8 mouse cellular contexts compared by ENCODE assay signal in the genomic region with DNA sequence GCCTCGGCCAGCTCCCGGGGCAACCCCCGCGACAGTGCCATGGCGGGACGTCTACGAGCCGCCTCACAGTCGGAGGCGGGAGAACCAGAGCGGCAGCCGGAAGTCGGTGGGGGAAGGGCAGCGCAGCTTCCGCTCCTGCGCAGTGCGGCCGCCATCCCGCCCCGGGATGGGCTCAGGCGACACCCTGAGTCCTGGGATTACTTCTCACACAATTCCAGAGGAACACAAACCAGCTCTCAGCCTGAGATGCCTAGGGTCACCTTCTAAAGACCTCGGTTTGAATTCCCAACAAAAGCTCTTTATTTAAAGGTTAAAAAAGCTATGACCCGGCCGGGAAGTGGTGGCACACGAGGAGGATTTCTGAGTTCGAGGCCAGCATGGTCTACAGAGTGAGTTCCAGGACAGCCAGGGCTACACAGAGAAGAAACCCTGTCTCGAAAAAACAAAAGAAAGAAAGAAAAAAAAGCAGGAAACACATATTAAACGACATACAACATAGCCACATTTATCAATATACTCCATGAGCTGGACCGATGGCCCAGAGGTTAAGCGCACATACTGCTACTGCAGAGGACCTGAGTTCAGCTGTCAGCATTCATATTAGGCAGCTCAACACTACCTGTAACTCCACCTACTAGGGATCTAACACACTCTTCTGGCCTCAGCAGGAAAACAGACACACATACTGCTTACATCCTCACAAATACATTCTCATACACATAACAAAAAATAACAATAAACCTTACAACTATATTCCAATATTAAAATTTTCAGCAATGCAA. TPM values are rescaled to one million over a fixed set of nuclear protein-coding genes. Genes with fewer than 3 reads are reported as not detected.
DNase-seq lines count a peak whose midpoint lies in the region; ATAC-seq and TF ChIP-seq lines count a peak whose summit lies in the region.

No protein-coding gene starts in this region.

- WGBS in forebrain, embryonic 15.5 days, result 9% methylated on average over 30 of the region's 30 CpGs
- 9% methylated on average over 30 of the region's 30 CpGs for WGBS in lung, embryonic 14.5 days
- 9% methylated on average over 30 of the region's 30 CpGs for WGBS in olfactory bulb, adult 2 months
- 10% methylated on average over 30 of the region's 30 CpGs for WGBS in thymus, adult 2 months

- H3K9ac ChIP-seq in forebrain, embryonic 15.5 days (replicated peaks), result peak overlapping the region; percentile 98
- H3K9ac ChIP-seq in lung, embryonic 14.5 days, result peak overlapping the region; percentile 96

- H3K27me3 ChIP-seq in forebrain, embryonic 15.5 days, result no peaks in the 10 kb centered on the region
- no peaks in the 10 kb centered on the region for H3K27me3 ChIP-seq in lung, embryonic 14.5 days (ENCODE audit: insufficient read depth, low read length)
- no peaks in the 10 kb centered on the region for H3K27me3 ChIP-seq in thymus, adult 2 months (ENCODE audit: control insufficient read depth, insufficient read depth, low read length)

- H3K36me3 ChIP-seq in forebrain, embryonic 15.5 days, result peaks cover 15% of the 10 kb centered on the region
- H3K36me3 ChIP-seq in lung, embryonic 14.5 days (ENCODE audit: insufficient read depth), result peaks cover 17% of the 10 kb centered on the region
- H3K36me3 ChIP-seq in thymus, adult 2 months (ENCODE audit: control insufficient read depth, insufficient read depth, low read length), result peaks cover 11% of the 10 kb centered on the region

- peak; percentile 12; the same call in 1 of the 2 replicates for TF ChIP-seq CTCF in layer of hippocampus, adult 2 months (conservative IDR thresholded peaks at IDR 0.05)
- no peak for TF ChIP-seq CTCF in lung, embryonic 14.5 days (IDR thresholded peaks at IDR 0.05; ENCODE audit: low read depth)
- no peak for TF ChIP-seq CTCF in olfactory bulb, adult 2 months (IDR thresholded peaks at IDR 0.05; ENCODE audit: insufficient read depth, low read depth, low read length)
- TF ChIP-seq CTCF in thymus, adult 2 months (IDR thresholded peaks at IDR 0.05; ENCODE audit: borderline replicate concordance, control insufficient read depth, extremely low read depth, insufficient read depth, low read length, poor library complexity), result no peak

- TF ChIP-seq POLR2A in olfactory bulb, adult 2 months (IDR thresholded peaks at IDR 0.05; ENCODE audit: insufficient read depth, low read depth, low read length), result peak; percentile 89
- peak; percentile 80 for TF ChIP-seq POLR2A in thymus, adult 2 months (IDR thresholded peaks at IDR 0.05; ENCODE audit: control insufficient read depth, extremely low read depth, insufficient read depth, low read length, poor library complexity)

- intact Hi-C loops in heart, postnatal 36 days (cut with DNase I), result loop anchor here (2.0 kb wide), 2 partner anchors 26 to 36 kb away; a partner anchor contains a TSS

- peak overlapping the region; percentile 88 for H3K4me3 ChIP-seq in forebrain, embryonic 15.5 days
- peak overlapping the region; percentile 78 for H3K4me3 ChIP-seq in layer of hippocampus, adult 2 months
- peak overlapping the region; percentile 96 for H3K4me3 ChIP-seq in lung, embryonic 14.5 days (ENCODE audit: low read depth, low read length)
- peak overlapping the region; percentile 85 for H3K4me3 ChIP-seq in olfactory bulb, adult 2 months (ENCODE audit: insufficient read depth, low read depth, low read length)
- peak overlapping the region; percentile 98 for H3K4me3 ChIP-seq in thymus, adult 2 months (ENCODE audit: control insufficient read depth, insufficient read depth, low read length)

- H3K9me3 ChIP-seq in forebrain, embryonic 15.5 days, result no peaks in the 10 kb centered on the region
- H3K9me3 ChIP-seq in lung, embryonic 14.5 days (ENCODE audit: low read depth, low read length), result no peaks in the 10 kb centered on the region

- H3K4me1 ChIP-seq in forebrain, embryonic 15.5 days, result peaks cover 14% of the 10 kb centered on the region
- 0 out of 2 replicates have a peak, but pooled peaks cover 3% of the 10 kb centered on the region for H3K4me1 ChIP-seq in lung, embryonic 14.5 days (ENCODE audit: insufficient read depth)
- peaks cover 2% of the 10 kb centered on the region; the same call in 1 of the 2 replicates for H3K4me1 ChIP-seq in olfactory bulb, adult 2 months (ENCODE audit: control insufficient read depth, insufficient read depth, low read length)
- no peaks in the 10 kb centered on the region; the same call in 1 of the 2 replicates for H3K4me1 ChIP-seq in thymus, adult 2 months (replicated peaks; ENCODE audit: control insufficient read depth, insufficient read depth, low read length)

- peak; percentile 96 for ATAC-seq in forebrain, embryonic 15.5 days (replicated peaks)
- peak; percentile 98 for ATAC-seq in lung, embryonic 14.5 days (ENCODE audit: insufficient read depth)

- peak; percentile 92 for DNase-seq in ES-CJ7 (ENCODE audit: low read depth, low spot score)
- DNase-seq in cerebellum, adult 11 months, result peak; percentile 90
- DNase-seq in heart, postnatal 36 days, result peak; percentile 96
- peak; percentile 92 to 94 for DNase-seq in layer of hippocampus, adult 2 months (ENCODE audit: low spot score in 2 of 2)
- DNase-seq in lung, embryonic 14.5 days, result peak; percentile 96
- DNase-seq in thymus, adult 2 months, result peak; percentile 88

- H3K4me2 ChIP-seq in forebrain, embryonic 15.5 days (replicated peaks), result peak overlapping the region; percentile 61
- H3K4me2 ChIP-seq in lung, embryonic 14.5 days, result peak overlapping the region; percentile 71

- peak overlapping the region; percentile 88 for H3K27ac ChIP-seq in forebrain, embryonic 15.5 days (replicated peaks)
- peak overlapping the region; percentile 93 for H3K27ac ChIP-seq in layer of hippocampus, adult 2 months
- peak overlapping the region; percentile 89 for H3K27ac ChIP-seq in lung, embryonic 14.5 days (ENCODE audit: low read depth)
- peak overlapping the region; percentile 63 for H3K27ac ChIP-seq in olfactory bulb, adult 2 months (ENCODE audit: insufficient read depth, low read depth, low read length)
- H3K27ac ChIP-seq in thymus, adult 2 months (ENCODE audit: control insufficient read depth, insufficient read depth, low read length), result no peak overlapping the region

RNA-seq across cellular contexts. Expression of a gene that starts 0.7 kb away (rescaled TPM):
- 202 and 208 TPM in 2 replicates for polyA plus RNA-seq in forebrain, embryonic 15.5 days (2015; fragmentation: Nextera tagmentation; extraction: Ambion mirVana)
- total RNA-seq in heart, postnatal 36 days (2021), result 10 to 100 TPM; 32.9 to 35.1 TPM
- total RNA-seq in layer of hippocampus, adult 2 months (2021), result 10 to 100 TPM; 85.7 to 92.9 TPM
- polyA plus RNA-seq in lung, embryonic 14.5 days (2014; fragmentation: Nextera tagmentation; extraction: Ambion mirVana), result 229 and 231 TPM in 2 replicates
- polyA plus RNA-seq in olfactory bulb, adult 2 months (2012; ENCODE audit: insufficient read depth, insufficient read length, low replicate concordance, missing spikeins), result not detected in 2 replicates
- 81.6 and 93.9 TPM in 2 replicates for polyA plus RNA-seq in thymus, adult 2 months (2012; rRNA removed)

RNA-seq across cellular contexts. Expression of a gene that starts 27.8 kb away (rescaled TPM):
- 78.1 and 80.6 TPM in 2 replicates for polyA plus RNA-seq in forebrain, embryonic 15.5 days (2015; fragmentation: Nextera tagmentation; extraction: Ambion mirVana)
- 10 to 100 TPM; 21.9 to 22.1 TPM for total RNA-seq in heart, postnatal 36 days (2021)
- 10 to 100 TPM; 24.5 to 26.8 TPM for total RNA-seq in layer of hippocampus, adult 2 months (2021)
- polyA plus RNA-seq in lung, embryonic 14.5 days (2014; fragmentation: Nextera tagmentation; extraction: Ambion mirVana), result 53.7 and 54.1 TPM in 2 replicates
- not detected in 2 replicates for polyA plus RNA-seq in olfactory bulb, adult 2 months (2012; ENCODE audit: insufficient read depth, insufficient read length, low replicate concordance, missing spikeins)
- polyA plus RNA-seq in thymus, adult 2 months (2012; rRNA removed), result 39.5 and 40.6 TPM in 2 replicates

RNA-seq across cellular contexts. Expression of a gene that starts 35.6 kb away (rescaled TPM):
- polyA plus RNA-seq in forebrain, embryonic 15.5 days (2015; fragmentation: Nextera tagmentation; extraction: Ambion mirVana), result 3.0 and 4.3 TPM in 2 replicates
- total RNA-seq in heart, postnatal 36 days (2021), result 10 to 100 TPM in 1 of 2 experiments, 1 to 10 TPM in 1; 8.6 to 10.3 TPM
- 10 to 100 TPM; 11.7 to 12.3 TPM for total RNA-seq in layer of hippocampus, adult 2 months (2021)
- polyA plus RNA-seq in lung, embryonic 14.5 days (2014; fragmentation: Nextera tagmentation; extraction: Ambion mirVana), result 7.1 and 10.1 TPM in 2 replicates
- polyA plus RNA-seq in olfactory bulb, adult 2 months (2012; ENCODE audit: insufficient read depth, insufficient read length, low replicate concordance, missing spikeins), result not detected in 2 replicates
- 5.0 and 5.8 TPM in 2 replicates for polyA plus RNA-seq in thymus, adult 2 months (2012; rRNA removed)

Comparison
In these comparisons a context has a peak if more than half of its experiments do, and no peak if none do; other contexts are left out.
1. RNA of a gene that starts 0.7 kb away (polyA plus RNA-seq): 229 to 231 TPM in lung, embryonic 14.5 days, 202 to 208 TPM in forebrain, embryonic 15.5 days and 81.6 to 93.9 TPM in thymus, adult 2 months; not detected in olfactory bulb, adult 2 months; every median in the first group is over 10 times any median in the second.
2. RNA of a gene that starts 27.8 kb away (polyA plus RNA-seq): 78.1 to 80.6 TPM in forebrain, embryonic 15.5 days, 53.7 to 54.1 TPM in lung, embryonic 14.5 days and 39.5 to 40.6 TPM in thymus, adult 2 months; not detected in olfactory bulb, adult 2 months; every median in the first group is over 10 times any median in the second.
3. Peak in every context shown above with its lines, with median percentiles within 50 percentile points of each other: DNase-seq and H3K4me3 ChIP-seq.